Mouse (Mus musculus) adrenal gland, postnatal 14 days (tissue): ENCODE data around the gene Chst12. TPM values are rescaled to one million over a fixed set of nuclear protein-coding genes. Genes with fewer than 3 reads are reported as not detected.
A peak's percentile ranks its signal among the peaks of the same experiment; 100 is the strongest.

ENCODE experiments used
- DNase-seq: peaks from one replicate; pipeline ENCODE4 v3.0.0; 2021; ENCODE audit warnings: mixed read lengths
- total RNA-seq: library from RNA; stranded (reverse); gene quantifications from 2 replicates; pipeline ENCODE4 v1.2.3, GENCODE M21; 2021

Chst12 gene
- total RNA-seq, 1 experiment from 2014 or later: 8.3 TPM

DNA sequence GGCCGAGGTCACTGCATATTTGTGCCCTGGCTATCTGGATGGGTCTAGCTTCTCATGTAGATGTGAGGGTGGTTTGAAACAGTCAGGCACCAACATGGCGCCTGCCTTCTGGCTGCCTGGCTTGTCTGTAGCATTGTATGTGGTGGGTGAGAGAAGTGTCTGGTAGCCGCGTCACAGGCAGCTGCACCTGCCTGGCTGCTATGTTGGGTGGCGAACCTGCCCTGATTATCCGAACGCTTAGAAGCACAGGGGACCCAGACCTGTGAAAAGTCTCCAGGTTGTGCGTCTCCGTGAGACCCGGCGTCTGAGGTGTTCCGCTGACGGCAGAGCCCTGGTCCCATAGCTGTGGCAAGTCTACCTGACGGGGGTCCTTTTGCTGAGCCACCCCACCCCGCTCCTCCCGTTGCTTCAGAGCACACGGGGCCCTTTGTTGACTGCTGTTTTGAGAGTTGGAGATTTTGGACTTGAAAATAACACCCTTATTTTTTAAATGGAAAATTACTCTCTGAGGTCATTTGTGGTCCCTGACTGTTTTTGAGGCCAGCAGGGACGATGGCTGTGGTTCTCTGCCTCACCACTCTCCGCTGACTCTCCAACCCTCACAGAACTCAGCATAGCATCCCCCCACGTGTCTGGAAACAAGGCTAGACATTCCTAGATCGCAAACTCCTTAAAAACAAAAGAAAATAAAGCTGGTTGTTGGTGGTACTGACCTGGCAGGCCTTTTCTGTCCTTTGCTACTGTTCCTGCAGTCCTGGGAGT, 12.0 kb downstream of the Chst12 start:
- no peak for DNase-seq

DNA sequence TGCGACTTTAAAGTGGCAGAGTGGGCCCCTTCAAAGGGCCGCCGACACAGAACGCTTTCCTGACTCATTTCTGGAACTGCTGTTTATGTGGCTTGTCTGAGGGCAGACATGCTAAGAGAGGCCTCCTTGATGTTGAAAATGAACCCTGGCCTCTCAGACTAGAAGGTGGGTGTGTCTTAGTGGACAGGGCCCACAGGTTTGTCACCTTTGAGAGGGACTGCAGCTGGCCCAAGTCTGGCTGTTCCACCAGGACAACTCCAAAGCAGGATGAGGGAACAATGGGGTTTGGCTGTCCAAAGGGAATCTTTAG, 12.5 kb downstream of the Chst12 start:
- DNase-seq: no peak

DNA sequence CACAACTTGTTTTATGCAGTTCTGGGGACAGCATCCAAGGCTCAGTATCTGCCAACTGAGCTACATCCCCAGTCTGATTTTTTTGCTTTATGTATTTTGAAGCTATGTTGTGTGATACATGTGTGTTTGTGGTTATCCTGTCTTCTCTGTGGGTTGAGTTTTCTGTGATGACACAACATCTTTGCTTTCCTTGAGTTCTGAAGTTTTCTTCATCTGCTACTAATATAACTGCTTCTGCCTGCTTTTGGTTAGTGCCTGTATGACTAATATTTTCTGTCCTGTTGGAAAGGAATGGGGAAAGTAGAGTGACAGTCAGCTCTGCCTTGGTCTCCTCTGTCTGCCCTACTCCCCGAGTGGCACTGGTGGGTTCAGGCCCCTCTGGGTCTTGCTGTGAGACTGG, 15.8 kb downstream of the Chst12 start:
- DNase-seq: no peak

DNA sequence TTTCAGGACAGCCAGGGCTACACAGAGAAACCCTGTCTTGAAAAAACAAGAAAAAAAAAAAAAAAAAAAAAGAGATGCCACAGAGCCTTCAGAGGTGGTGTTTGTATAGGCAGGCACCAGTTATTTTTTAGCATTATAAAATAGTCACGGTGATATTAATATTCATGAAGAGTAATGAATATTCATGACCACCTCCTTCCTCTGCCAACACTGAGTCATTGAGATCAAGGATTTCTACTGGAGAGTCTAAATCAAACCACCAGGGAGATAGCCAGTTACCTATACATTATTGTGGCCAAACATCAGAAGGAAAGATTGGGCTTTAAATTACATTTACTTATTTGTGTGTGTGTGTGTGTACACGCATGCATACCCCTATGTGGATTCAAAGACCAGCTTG, 21.4 kb downstream of the Chst12 start:
- DNase-seq: no peak

DNA sequence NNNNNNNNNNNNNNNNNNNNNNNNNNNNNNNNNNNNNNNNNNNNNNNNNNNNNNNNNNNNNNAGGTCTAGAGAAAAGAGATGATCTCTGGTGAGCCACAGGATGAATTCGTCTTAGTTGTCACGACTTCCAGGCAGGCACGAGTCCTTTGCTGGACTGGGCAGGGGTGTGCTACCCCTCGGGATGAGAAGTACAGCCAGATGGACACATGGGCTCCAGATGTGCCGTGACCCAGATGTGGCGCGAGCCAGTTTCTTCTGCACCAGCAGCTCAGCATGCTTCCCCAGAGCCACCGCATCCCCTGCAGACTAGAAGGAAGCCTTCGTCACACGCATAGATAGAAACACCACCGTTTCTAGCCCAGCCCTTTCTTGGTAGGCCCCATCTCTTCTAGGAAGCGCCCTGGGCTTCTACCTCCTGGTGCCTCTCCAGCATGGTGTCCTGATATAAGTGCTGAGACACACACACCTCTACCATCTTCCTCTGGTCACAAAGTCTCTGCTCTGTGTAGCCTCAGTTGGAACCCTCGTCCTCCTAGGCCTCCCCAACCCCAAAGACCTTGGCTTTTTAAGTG, 32.8 kb downstream of the Chst12 start:
- DNase-seq: no peak

DNA sequence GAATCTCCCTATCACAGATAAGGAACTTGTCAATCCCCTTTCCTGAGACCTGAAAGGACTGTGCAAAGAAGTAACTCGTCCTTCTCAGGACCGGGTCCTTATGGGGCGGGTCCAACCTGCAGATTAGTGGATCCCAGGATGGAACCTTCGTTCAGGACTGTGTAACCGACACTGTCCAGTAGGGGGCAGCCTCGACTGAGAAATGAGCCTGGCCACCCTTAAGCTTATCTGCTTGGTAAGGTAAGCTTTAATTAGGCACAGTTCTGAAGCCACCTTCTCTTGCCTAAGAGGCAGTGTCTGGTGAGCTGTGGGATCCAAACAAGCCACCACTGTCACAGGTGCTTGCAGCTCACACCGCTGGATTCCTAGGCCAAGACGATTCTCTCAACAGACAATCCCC, 34.8 kb downstream of the Chst12 start:
- DNase-seq: peak; percentile 87

DNA sequence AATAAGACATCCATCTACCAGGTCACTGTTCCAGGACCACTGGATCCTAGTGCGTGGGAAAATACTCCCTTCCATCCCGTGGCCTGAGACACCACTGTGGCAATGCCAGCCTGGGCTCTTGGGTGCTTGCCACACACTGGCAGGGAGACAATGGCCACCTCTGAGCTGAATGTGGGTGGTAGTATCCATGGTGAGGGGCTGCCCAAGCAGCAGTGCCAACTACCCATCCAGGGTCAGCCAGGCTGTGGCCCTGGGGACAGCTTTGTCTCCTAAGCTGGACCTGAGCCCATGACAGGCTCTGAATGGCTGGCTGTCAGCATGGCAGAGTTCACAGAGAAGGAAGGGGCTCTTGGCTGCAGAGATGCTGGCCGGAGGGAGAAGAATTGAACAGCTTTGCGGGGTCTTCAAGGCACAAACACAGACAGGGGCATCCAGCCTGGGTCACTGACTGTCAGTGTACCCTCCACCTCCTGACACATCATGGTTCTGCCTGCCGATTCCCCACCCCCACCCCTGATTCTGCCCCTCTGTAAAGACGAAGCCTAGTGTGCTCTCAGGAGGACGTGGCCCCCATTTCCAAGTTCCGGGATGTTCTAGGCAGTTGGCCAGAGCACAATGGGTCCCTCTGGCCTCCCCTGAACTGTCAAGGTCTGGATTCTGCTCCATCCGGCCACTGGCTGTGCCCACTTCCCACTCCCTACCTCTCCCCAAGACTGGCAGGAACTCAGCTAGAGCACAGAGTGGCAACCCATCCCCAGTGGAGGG, 37.6 kb downstream of the Chst12 start:
- DNase-seq: no peak

DNA sequence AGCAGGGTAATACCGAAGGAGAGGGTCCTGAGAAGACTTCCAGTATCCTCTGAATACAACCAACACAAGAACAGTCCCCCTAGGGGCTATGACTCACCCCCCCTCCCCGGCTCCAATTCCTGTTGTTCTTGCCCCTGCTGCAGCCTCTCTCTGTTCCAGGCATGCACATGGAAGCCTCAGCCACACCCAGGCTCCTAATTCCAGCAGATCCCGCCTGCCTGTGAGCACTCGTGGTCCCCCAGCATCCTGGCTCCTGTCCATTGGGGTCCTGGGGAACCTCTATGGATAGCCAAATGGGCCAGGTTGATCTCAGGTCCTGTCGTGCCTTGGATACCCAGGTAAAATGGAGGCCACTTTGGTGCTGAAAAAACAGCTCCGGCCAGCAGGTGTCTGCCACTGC, 40.3 kb downstream of the Chst12 start:
- DNase-seq: no peak

DNA sequence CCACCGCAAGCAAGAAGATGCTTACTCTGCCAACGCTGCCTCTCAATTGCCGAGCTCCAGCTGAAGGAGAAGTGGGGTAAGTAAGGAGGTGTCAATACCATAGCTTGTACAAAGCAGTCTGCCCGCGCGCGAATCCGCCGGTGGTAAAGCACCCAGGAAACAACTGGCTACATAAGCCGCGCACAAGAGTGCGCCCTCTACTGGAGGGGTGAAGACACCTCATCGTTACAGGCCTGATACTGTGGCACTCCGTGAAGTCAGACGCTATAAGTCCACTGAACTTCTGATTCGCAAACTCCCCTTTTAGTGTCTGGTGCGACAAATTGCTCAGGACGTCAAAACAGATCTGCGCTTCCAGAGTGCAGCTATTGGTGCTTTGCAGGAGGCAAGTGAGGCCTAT, 41.0 kb downstream of the Chst12 start:
- no peak for DNase-seq

DNA sequence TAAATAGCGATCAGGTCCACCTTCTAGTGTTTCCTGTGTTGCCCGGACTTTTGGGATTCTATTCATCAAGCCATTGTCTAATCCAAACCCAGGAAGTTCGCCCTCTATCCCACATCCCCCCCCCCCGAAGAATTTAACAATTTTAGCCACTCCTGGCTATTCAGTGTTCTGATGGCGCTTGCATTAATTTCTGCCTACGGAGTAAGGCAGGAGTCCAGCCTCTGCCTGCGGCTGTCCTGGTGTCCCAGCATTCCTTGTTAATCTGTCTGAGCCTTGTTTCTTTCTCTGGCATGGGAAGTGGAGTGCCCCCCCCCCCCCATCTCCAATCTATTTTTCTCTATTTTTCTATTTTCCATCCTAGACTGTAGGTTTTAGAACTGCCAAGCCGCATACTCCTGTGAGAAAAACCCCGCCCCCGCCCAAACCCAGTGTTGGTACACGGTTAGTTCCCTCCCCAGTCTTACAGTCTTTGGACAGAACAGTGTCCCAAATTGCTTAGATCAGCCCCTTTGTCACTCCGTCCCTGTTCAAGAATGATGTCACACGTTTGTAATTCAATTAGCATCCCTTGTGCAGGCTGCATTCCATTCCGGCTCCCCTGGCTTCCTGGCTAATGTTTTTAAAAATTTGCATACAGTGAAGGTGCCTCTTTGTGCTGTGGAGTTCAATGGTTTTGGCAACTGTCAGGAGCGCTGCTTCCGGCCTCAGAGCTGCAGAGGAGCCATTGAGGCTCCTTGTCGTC, 44.1 kb downstream of the Chst12 start:
- no peak for DNase-seq

DNA sequence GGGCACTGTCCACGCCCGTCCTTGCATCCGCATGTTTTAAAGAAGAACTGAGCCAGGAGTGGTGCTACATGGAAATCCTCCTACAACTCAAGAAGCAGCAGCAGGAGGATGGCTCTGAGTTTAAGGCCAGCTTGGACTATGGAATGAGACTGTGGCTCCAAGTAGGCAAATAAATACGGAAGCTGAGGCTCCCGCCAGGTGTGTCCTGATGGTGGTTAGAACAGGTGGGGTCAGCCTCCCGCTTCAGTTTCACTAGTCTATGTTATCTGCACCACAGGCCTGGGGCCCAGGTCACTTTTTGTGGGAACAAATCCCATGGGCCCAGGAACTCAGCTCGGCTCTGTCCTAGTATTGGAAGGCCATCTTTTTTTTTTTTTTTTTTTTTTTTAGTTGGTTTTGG, 48.4 kb downstream of the Chst12 start:
- DNase-seq: no peak

DNA sequence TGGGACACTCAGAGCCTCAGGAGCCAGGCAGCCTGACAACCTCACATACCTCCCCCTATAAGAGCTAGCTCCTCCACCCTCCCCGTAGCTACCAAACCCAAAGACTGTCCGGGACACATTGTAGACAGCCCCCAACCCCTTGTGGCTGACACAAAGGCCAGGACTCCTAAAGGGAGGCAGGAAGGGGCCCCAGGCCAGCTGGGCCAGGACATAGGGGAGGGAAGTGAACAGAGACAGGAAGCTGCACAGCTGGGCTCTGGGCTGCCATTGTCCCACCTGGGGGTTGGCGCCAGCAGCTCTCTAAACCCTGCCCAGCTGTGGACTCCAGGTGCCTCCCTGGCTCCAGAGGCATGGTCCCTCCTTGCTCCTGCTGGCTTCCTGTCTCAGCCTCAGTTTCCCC, 51.5 kb downstream of the Chst12 start:
- no peak for DNase-seq

DNA sequence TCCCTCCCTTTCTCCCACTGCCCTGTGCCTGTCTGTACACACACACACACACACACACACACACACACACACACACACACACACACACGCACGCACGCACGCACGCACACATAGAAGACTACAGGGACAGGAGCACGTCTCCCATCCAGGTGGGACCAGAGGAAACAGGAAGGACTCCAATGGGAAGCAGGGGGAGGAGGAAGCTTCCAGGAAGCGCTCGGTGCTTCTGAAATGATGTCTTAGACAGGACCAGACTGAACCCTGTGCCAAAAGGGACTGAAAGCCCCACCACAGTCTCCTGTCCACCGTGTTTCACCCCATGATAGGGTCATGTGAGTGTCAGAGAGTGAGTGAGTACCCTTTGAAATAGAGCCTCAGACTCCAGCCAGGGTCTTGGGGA, 57.3 kb downstream of the Chst12 start:
- DNase-seq: no peak

DNA sequence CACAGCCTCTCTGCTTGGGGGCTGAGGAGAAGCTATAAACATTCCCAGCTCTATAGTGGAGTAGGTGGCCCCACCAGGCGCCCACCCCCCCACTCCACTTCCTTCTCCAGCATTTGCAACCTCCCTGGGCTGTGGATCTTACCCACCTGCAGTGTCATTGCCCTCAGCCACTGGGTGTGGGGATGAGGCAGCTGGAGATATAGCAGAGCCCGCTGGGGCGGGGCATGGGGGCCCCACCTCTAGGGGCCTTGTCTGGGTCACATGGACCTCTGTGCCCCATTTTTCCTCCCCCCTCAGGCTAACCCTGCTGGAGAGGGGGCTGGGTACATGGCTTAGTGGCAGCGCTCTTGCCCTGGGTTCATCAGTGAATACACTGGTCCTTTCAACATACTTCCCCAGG, 59.5 kb downstream of the Chst12 start, which contains the start of gene Grifin:
Gene Grifin, minus strand, starts transcription at position 176 of the 400 bp plus-strand sequence.
- no peak for DNase-seq

DNA sequence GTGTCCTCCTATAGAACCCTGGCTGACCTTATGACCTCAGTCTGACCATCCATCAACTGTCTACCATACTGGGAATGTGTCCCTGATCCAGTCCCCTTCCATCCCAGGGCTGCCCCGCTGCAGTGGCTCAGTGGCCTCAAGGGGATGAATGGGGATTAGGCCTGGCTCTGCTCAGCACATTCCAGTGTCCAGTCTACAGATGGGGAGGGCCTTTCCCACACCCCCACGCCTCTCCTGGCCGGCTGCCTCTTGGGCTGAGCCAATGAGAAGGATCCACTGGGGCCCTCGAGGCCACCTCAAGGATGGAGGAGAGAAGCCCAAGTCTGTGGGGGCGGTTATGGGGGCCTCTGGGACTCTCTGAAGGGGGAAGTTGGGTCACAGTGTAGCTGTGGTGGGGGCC, 60.1 kb downstream of the Chst12 start:
- DNase-seq: peak; percentile 65

DNA sequence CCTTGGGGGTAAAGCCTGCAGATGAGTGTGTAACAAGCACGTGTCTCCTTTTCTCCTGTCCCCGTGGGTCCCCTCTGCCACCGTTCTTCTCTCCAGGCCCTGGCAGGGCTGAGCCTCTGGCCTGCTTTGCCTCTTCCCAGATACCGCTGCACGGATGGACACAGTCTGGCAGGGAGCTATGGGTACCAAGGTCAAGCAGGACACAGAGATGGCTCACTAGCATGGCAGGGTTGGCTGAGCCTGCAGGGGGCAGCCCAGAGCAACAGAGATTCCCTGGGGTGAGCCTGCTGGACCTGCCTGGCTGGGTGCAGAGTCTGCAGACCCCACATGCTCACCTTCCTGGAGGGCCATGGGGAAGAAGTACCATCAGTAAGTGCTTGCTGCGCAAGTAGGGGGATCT, 60.5 kb downstream of the Chst12 start:
- peak; percentile 81 for DNase-seq

DNA sequence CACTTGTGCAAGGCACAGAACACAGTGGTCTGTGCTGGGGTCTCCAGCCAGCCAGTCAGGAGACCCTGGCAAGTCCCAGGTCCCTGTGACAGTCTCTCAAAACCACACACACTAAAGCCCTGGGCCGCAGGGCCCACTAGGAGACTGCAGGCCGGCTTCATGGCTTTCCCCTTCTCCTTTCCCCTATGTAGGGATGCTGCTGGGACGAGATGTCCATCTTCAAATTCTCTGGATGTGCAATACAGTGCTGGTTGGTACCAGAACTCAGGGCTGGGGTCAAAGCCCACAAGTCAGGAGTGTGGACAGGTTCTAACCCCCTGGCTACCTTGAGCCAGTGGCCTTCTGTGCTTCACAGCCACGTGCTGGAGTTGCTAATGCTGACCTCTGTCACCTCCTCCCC, 60.9 kb downstream of the Chst12 start:
- DNase-seq: no peak

DNA sequence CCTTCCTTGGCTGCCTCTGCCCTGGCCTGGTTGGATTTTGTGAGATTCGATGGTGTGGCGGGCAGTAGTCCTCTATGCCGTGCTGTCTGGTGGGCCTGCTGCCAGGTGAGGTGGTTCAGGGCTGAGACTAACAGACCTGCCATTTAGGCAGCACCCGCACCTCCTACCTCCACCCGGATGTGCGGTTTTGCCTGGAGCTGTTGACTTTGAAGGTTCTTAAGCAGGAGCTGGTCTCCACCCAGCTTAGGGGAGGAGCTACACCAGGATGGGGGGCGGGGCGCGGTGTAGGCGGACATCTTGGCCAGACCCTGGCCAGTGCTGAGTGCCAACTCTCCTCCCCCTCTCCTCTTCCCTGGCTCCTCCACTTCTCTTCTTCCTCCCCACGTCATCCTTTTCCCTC, 62.0 kb downstream of the Chst12 start:
- DNase-seq: peak; percentile 86

DNA sequence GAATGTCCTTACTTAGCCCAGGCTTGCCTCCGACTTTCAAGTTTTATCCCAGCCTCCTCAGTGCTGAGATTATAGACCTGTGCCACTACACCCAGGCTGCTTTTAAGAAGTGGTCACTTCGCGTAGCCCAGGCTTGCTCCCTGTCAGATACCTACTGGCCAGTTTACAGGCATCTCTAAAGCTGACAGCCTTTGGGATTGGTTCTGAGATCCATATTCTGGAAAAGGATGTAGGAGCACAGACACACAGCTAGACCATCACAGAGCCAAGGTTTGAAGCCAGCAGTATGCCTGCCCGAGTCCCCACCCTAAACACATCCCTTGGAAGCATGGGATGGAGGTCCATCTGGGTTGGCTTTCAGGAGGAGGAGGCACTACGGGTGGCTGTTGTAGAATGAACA, 62.4 kb downstream of the Chst12 start:
- DNase-seq: no peak

DNA sequence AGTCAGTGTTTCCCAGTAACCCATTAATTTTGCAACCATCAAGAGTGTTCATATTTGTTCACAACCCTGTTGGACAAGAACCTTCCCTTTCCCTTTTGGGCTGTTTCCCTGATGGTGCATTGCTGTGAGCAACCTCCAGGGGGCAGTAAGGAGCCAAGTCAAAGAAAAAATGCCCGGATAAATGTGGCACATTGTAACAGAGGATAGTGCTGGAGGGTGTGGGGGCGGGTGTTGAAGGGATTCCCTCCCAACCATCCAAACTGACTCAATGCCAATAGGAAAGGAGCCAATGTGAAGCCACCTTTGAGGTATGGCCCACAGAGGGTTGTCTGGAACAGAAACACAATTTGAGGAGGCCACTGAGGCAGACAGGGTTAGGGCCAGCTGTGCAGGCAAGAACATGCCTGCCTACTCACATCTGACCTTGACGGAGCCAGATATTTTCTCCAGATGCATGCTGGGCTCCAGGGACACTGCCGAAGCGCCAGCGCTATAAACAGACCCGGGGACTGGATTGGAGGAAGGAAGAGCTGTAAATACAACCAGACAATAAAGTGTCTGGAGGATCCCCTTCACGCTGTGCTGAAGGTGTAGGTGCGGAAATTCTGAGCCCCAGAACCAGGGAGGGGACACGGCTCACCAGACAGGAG, 63.1 kb downstream of the Chst12 start:
- DNase-seq: peak; percentile 78

DNA sequence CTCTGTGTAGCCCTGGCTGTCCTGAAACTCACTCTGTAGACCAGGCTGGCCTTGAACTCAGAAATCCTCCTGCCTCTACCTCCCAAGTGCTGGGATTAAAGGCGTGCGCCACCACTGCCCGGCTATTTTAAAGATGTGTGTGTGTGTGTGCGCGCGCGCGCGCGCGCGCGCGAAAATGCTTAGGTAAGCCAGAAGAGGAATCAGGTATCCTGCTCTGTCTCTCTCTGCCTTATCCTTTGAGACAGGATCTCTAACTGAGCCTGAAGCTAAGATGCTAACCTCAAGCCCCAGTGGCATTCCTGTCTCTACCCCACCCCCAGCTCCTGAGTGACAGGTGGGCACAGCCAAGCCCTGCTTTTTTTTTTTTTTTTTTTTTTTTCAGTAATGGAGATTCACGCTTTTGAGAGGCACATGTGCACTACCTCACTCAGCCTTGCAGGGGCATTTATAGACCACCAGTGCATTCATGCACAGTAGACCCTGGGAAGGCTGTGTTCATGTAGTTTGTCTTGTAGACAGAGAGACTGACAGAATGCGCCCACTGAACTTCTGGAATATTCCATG, 63.8 kb downstream of the Chst12 start:
- DNase-seq: no peak

DNA sequence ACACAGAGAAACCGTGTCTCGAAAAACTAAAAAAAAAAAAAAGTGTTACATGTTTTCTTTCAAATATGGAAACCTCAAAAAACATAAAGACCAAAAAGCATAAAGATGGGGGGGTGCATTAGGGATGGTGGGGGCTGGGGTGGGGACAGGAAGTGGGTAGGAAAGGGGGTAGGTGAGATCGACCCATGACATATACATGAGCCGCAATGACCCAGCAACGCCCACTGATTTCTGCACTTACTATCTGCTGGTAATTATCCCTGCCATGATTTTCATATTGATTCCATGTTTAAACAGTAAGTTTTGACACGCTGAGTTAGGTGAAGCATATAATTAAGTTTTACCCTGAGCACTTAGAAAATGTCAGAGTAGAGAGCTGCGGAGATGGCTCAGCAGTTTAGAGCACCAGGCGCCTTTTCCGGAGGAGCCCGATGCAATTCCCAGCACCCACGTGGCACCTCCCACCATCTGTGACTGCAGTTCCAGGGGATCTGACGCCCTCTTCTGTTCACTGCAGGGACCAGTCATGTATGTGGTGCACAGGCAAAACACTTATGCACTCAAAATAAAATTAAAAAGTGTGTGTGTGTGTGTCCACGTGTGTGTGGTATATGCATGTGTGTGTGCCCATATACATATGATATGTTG, 65.0 kb downstream of the Chst12 start:
- no peak for DNase-seq
